11 mouse cellular contexts compared by ENCODE assay signal in genomic region chr6:70829451-70829850, GRCm38 (mm10).
"Had no signal": no experiment of that assay in that cellular context is flagged by ENCODE, and none has a peak within 500 bp of the region (broad histone marks: within the 10 kb centered on the region; RNA-seq: fewer than 3 reads in every experiment).

No protein-coding gene starts in this region.

- DNase-seq: liver, embryonic 13.5 days; liver, postnatal 0 days; lung, adult 2 months; lung, postnatal 14 days; lung, postnatal 36 days; midbrain, embryonic 14.5 days; retina, postnatal 1 day; right cerebral cortex, adult 18-20 months; right cerebral cortex, postnatal 25 days; right cerebral cortex, postnatal 4 days; spleen, adult 18-20 months had no signal
